Mouse (Mus musculus) lung, embryonic 14.5 days (tissue): Measurements from ENCODE around the gene Pef1. TPM values are rescaled to one million over a fixed set of nuclear protein-coding genes. Genes with fewer than 3 reads are reported as not detected.

Experiments
- ATAC-seq: fragments of 200-750 bp; cut with Nextera tagmentation; 2 replicates; pipeline ENCODE4 v1.8.0; 2017; ENCODE audit warnings: mild to moderate bottlenecking, moderate TSS enrichment, moderate library complexity; ENCODE audit not compliant: insufficient read depth
- DNase-seq: peaks from one replicate; pipeline ENCODE4 v3.0.0-alpha.2; 2015
- H3K27ac ChIP-seq: fragments of 300-500 bp; sonication (generic); 2 replicates; pipeline ENCODE4 v1.5.1; 2014; ENCODE audit warnings: low read depth, mild to moderate bottlenecking, moderate library complexity
- H3K27me3 ChIP-seq: fragments of 300-500 bp; sonication (generic); 2 replicates; pipeline ENCODE4 v1.6.1; 2014; ENCODE audit warnings: low read length, control low read depth; ENCODE audit not compliant: insufficient read depth
- H3K36me3 ChIP-seq: fragments of 300-500 bp; sonication (generic); 2 replicates; pipeline ENCODE4 v1.6.1; 2014; ENCODE audit warnings: control low read depth; ENCODE audit not compliant: insufficient read depth
- H3K4me1 ChIP-seq: fragments of 300-500 bp; sonication (generic); 2 replicates; pipeline ENCODE4 v1.6.1; 2014; ENCODE audit warnings: antibody characterized with exemption, control low read depth; ENCODE audit not compliant: insufficient read depth
- H3K4me2 ChIP-seq: fragments of 300-500 bp; sonication (generic); 2 replicates; pipeline ENCODE4 v1.6.1; 2014; ENCODE audit warnings: mild to moderate bottlenecking
- H3K4me3 ChIP-seq: fragments of 300-500 bp; sonication (generic); 2 replicates; pipeline ENCODE4 v1.5.1; 2014; ENCODE audit warnings: low read depth, low read length
- H3K9ac ChIP-seq: fragments of 300-500 bp; sonication (generic); 2 replicates; pipeline ENCODE4 v1.6.1; 2014
- H3K9me3 ChIP-seq: fragments of 300-500 bp; sonication (generic); 2 replicates; pipeline ENCODE4 v1.6.1; 2016; ENCODE audit warnings: low read depth, low read length, control low read depth
- CTCF ChIP-seq: IDR thresholded peaks from 2 replicates; pipeline ENCODE4 v1.5.1; 2016; ENCODE audit warnings: antibody characterized with exemption, low read depth
- WGBS: fragments of 180-500 bp; shearing (Covaris S2); extraction: QIAGEN DNeasy Blood & Tissue Kit; methylation state at CpG from one replicate; pipeline ENCODE4 v1.1.7; 2014; 5-methylcytosine and 5-hydroxymethylcytosine counted together
- polyA plus RNA-seq: library from polyadenylated mRNA; unstranded; fragments of >200 nt; fragmentation: Nextera tagmentation; extraction: Ambion mirVana; gene quantifications from 2 replicates; pipeline ENCODE4 v1.2.1, GENCODE M21; 2014

Pef1 gene
- polyA plus RNA-seq, 1 experiment from 2014 or later, result 69.4 TPM

DNA sequence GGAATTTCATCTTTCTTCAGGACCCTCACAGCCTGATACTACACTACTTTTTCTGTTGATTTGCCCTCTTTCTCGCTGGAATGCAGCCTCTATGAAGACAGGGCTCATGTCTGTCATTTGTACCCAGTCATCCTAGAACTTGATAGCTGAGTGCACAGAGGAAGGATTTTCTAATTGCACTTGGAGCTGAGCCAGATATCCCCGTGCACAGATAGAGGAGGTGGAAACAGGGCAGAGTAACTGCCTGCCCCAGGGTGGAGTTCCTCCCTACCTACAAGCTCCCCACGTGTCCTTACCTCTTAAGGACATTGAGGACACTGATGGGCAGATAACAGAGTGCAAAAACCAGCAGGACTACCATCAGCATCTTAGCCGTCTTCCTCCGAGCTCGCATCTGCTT lies 31.0 kb downstream of the Pef1 start:
- Histone ChIP-seq H3K9me3 (no peaks in the 10 kb centered on the region), H3K36me3 (no peaks in the 10 kb centered on the region), H3K27me3 (peaks cover 13% of the 10 kb centered on the region; the same call in 1 of the 2 replicates), H3K4me3 (no peak overlapping the region), H3K4me1 (no peaks in the 10 kb centered on the region), H3K9ac (no peak overlapping the region), H3K4me2 (no peak overlapping the region), H3K27ac (no peak overlapping the region)
- DNase-seq, result no peak
- TF ChIP-seq CTCF, result no peak
- 34% methylated on average over 6 of the region's 6 CpGs for WGBS
- no peak for ATAC-seq

DNA sequence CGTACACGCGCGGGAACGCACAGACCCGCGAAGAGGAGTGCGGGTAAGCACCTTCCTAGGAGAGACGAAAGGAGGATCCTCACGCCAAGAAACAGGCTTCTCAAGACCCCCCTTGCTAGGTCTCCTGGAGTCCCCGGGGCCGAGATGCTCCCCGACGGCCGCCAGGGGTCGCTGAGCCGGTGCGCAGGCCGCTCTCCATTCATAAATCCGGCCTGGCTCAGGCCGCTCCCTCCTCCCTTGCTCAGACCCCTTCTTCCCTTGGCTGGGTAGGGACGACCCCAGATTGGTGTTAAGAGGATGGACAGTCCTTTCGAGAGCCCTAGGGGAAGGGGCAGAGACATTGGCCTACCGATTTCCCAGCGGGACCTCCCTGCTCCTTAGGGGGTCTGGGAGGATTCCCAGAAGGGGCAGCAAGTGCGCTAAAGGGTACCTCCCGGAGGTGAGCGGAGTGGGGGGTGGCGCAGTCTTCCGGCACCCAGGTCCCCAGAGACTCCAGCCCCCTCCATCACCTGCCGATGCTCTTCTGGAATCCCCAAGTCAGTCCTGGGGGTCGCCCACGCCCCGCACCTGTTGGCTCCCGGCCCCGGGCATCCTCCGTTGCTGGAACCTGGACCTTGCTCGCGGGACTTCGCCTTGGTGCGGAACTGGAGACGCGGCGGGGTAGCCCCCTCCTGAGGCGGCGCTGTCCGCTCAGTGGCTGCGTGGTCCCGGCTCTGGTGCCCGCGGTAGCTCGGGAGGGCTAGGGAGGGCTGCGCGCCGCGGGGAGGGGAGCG lies 36.3 kb downstream of the Pef1 start:
- peak; percentile 86 for DNase-seq
- peak overlapping the region; percentile 29; the same call in 1 of the 2 replicates for H3K9ac ChIP-seq
- H3K9me3 ChIP-seq, result no peaks in the 10 kb centered on the region
- peaks cover 41% of the 10 kb centered on the region for H3K27me3 ChIP-seq
- H3K27ac ChIP-seq, result no peak overlapping the region
- no peaks in the 10 kb centered on the region for H3K36me3 ChIP-seq
- no peaks in the 10 kb centered on the region; the same call in 1 of the 2 replicates for H3K4me1 ChIP-seq
- ATAC-seq, result peak; percentile 75
- 1% methylated on average over 55 of the region's 57 CpGs for WGBS
- peak overlapping the region; percentile 32 for H3K4me3 ChIP-seq
- peak overlapping the region; percentile 67 for H3K4me2 ChIP-seq
- TF ChIP-seq CTCF, result peak; percentile 94

DNA sequence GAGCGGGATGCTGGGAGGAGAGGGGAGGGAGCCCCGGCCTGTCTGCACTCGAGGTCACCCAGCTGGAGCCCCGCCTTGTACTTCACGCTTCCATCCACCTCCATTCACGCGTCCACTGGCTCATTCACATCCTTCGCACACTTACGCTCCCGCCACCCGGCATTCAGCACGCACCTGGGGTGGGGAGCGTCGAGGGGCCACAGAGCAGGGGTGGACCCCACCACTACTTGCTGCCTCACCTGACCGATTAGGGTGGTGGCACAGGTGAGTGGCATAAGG lies 36.8 kb downstream of the Pef1 start, which contains the start of gene Hcrtr1:
Gene Hcrtr1, minus strand, starts transcription at position 146 of the 279 bp plus-strand sequence.
- DNase-seq, result no peak
- Histone ChIP-seq H3K9me3 (no peaks in the 10 kb centered on the region), H3K4me2 (peak within 1 kb of the TSS; percentile 67), H3K9ac (peak within 1 kb of the TSS; percentile 29; the same call in 1 of the 2 replicates), H3K4me1 (no peaks in the 10 kb centered on the region; the same call in 1 of the 2 replicates), H3K36me3 (no peaks in the 10 kb centered on the region), H3K27ac (no peak within 1 kb of the TSS), H3K4me3 (peak within 1 kb of the TSS; percentile 32), H3K27me3 (peaks cover 41% of the 10 kb centered on the region)
- ATAC-seq, result 0 out of 2 replicates have a peak, but pooled peaks have one; percentile 4
- no peak for TF ChIP-seq CTCF
- 1% methylated on average over 15 of the region's 15 CpGs for WGBS

DNA sequence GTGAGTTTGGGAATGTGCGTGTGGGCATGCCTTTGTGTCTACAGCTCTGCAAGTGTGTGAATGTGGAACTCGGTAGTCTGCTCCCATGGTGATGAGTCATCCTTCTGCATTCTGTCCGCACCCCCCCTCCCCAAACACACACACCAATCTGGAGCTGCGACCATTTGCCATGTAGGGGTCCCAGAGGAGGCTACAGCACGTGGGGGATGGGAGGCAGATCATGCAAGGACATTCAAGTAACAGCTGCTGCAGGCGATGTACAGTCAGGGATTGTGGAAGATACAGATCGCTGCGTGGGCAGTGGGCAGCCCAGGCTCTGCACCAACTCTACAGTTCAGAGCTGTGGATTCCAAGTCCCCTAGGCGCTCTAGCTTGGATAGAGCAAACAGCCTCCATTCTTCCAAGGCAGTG lies 38.6 kb downstream of the Pef1 start:
- no peak for DNase-seq
- Histone ChIP-seq H3K4me3 (no peak overlapping the region), H3K36me3 (no peaks in the 10 kb centered on the region), H3K27ac (no peak overlapping the region), H3K9ac (no peak overlapping the region), H3K9me3 (no peaks in the 10 kb centered on the region), H3K4me1 (no peaks in the 10 kb centered on the region; the same call in 1 of the 2 replicates), H3K27me3 (peaks cover 41% of the 10 kb centered on the region), H3K4me2 (no peak overlapping the region)
- no peak for TF ChIP-seq CTCF
- ATAC-seq, result no peak
- 40% methylated on average over 9 of the region's 9 CpGs for WGBS

DNA sequence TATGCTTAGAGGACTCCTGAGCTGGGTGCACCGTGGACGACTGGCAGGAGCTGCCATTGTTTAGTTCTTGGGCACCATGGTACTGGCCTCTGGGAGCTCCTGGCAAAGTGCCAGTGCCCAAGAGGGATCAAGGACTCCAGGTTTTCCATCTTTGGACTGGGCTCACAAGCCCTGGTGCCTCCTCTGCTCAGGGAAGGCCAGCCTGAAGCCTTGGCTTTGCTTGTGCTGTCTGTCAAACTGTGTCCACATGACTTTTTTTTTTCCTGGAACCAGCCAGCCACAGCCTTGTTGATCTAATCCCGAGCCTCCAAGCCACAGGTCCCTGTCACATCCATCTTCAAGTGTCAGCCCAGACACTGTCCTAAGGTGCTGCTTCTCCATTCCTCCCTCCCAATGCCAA lies 39.4 kb downstream of the Pef1 start:
- Histone ChIP-seq H3K9me3 (no peaks in the 10 kb centered on the region), H3K9ac (no peak overlapping the region), H3K27ac (no peak overlapping the region), H3K4me1 (no peaks in the 10 kb centered on the region; the same call in 1 of the 2 replicates), H3K36me3 (no peaks in the 10 kb centered on the region), H3K4me2 (no peak overlapping the region), H3K27me3 (peaks cover 41% of the 10 kb centered on the region), H3K4me3 (no peak overlapping the region)
- 32% methylated on average over 3 of the region's 3 CpGs for WGBS
- no peak for ATAC-seq
- no peak for TF ChIP-seq CTCF
- no peak for DNase-seq

DNA sequence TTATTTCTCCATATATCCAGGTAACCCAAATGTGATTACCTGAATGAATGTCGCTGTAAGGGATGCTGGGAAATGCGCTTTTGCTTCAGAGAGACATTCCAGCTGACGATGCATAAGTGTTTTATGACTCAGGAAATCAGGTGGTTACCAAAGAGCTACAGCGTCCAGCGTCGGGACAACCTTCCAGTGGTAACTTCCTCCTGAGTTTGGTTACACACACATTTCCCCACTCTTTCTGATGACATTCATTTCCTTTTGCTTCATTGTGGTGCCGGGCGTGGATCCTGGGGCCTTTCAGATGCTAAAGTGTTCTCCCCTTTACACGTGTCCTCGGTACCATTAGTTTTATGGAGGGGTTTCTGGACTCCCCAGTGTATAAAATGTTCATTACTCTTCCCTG lies 46.0 kb downstream of the Pef1 start:
- no peak overlapping the region for H3K27ac ChIP-seq
- peaks cover 7% of the 10 kb centered on the region; the same call in 1 of the 2 replicates for H3K27me3 ChIP-seq
- no peaks in the 10 kb centered on the region for H3K4me1 ChIP-seq
- H3K9ac ChIP-seq, result no peak overlapping the region
- no peak for DNase-seq
- no peak overlapping the region for H3K4me3 ChIP-seq
- TF ChIP-seq CTCF, result no peak
- WGBS, result 72% methylated on average over 10 of the region's 10 CpGs
- H3K36me3 ChIP-seq, result no peaks in the 10 kb centered on the region
- ATAC-seq, result no peak
- H3K4me2 ChIP-seq, result no peak overlapping the region
- no peaks in the 10 kb centered on the region for H3K9me3 ChIP-seq

DNA sequence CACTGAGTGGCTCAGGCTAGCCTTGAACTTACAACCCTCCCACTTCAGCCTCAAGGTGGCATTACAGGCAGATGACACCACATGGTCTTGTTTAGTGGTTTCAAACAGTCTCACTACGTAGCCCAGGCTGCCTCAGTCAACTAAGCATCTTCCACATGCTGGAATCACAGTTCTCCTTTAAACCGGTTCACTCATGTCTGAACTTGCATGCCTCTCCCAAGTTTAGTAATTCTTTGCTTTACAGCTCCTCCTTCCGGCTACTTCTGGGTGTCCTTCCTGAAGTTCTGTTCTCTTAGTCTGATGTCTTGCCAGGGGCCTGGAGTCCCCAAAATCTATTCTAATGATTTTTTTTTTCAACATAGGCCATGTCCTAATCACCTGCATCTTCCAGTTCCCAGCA lies 51.9 kb downstream of the Pef1 start:
- Histone ChIP-seq H3K4me3 (no peak overlapping the region), H3K27me3 (peaks cover 7% of the 10 kb centered on the region; the same call in 1 of the 2 replicates), H3K9ac (no peak overlapping the region), H3K9me3 (no peaks in the 10 kb centered on the region), H3K36me3 (no peaks in the 10 kb centered on the region), H3K4me1 (no peaks in the 10 kb centered on the region), H3K27ac (no peak overlapping the region), H3K4me2 (no peak overlapping the region)
- 78% methylated on average over 3 of the region's 3 CpGs for WGBS
- no peak for TF ChIP-seq CTCF
- no peak for ATAC-seq
- no peak for DNase-seq
